ENCODE assay signal across 8 mouse cellular contexts in genomic region chr3:89421810-89422473, GRCm38 (mm10). TPM values are rescaled to one million over a fixed set of nuclear protein-coding genes. Genes with fewer than 3 reads are reported as not detected.
A peak's percentile ranks its signal among the peaks of the same experiment; 100 is the strongest.
DNase-seq lines count a peak whose midpoint lies in the region; ATAC-seq and TF ChIP-seq lines count a peak whose summit lies in the region.

No protein-coding gene starts in this region.

- WGBS in cerebellum, adult 2 months: 17% methylated on average over 22 of the region's 22 CpGs
- 3% methylated on average over 21 of the region's 22 CpGs for WGBS in heart, embryonic 10.5 days
- WGBS in limb, embryonic 11.5 days: 5% methylated on average over 21 of the region's 22 CpGs
- WGBS in midbrain, postnatal 0 days: 12% methylated on average over 22 of the region's 22 CpGs

- 0 out of 2 replicates have a peak, but pooled peaks cover 7% of the 10 kb centered on the region for H3K4me1 ChIP-seq in cerebellum, adult 2 months (ENCODE audit: control insufficient read depth, insufficient read depth, low read length)
- H3K4me1 ChIP-seq in ES-E14 (ENCODE audit: control insufficient read depth in 2 of 2, insufficient read depth in 2 of 2, low read length in 2 of 2, poor library complexity in 1 of 2): peaks cover 20 to 26% of the 10 kb centered on the region in 2 experiments
- H3K4me1 ChIP-seq in heart, embryonic 10.5 days: peaks cover 55% of the 10 kb centered on the region
- H3K4me1 ChIP-seq in limb, embryonic 11.5 days (ENCODE audit: control insufficient read depth, insufficient read depth, low read length): peaks cover 27% of the 10 kb centered on the region
- H3K4me1 ChIP-seq in midbrain, postnatal 0 days (ENCODE audit: insufficient read depth, low read length): no peaks in the 10 kb centered on the region

- TF ChIP-seq POLR2A in cerebellum, adult 2 months (IDR thresholded peaks at IDR 0.05; ENCODE audit: borderline replicate concordance, insufficient read depth, low read length): no peak

- peak overlapping the region; percentile 90 for H3K4me2 ChIP-seq in limb, embryonic 11.5 days (ENCODE audit: low read depth, severe bottlenecking)
- peak overlapping the region; percentile 60 for H3K4me2 ChIP-seq in midbrain, postnatal 0 days (ENCODE audit: low read depth, low read length, poor library complexity, severe bottlenecking)

- H3K9me3 ChIP-seq in ES-E14 (ENCODE audit: control insufficient read depth, insufficient read depth, low read depth, low read length): no peaks in the 10 kb centered on the region
- H3K9me3 ChIP-seq in heart, embryonic 10.5 days: no peaks in the 10 kb centered on the region
- H3K9me3 ChIP-seq in limb, embryonic 11.5 days (ENCODE audit: control insufficient read depth, low read length): no peaks in the 10 kb centered on the region
- no peaks in the 10 kb centered on the region for H3K9me3 ChIP-seq in midbrain, postnatal 0 days (ENCODE audit: low read length)

- TF ChIP-seq CTCF in cerebellum, adult 2 months (IDR thresholded peaks at IDR 0.05; ENCODE audit: borderline replicate concordance, insufficient read depth, low read depth, low read length): no peak
- TF ChIP-seq CTCF in midbrain, postnatal 0 days (IDR thresholded peaks at IDR 0.05): no peak

- H3K27ac ChIP-seq in cerebellum, adult 2 months (ENCODE audit: insufficient read depth, low read length): no peak overlapping the region
- H3K27ac ChIP-seq in ES-E14 (ENCODE audit: insufficient read depth, low read depth, low read length, poor library complexity, severe bottlenecking): peak overlapping the region; percentile 15; the same call in 1 of the 2 replicates
- H3K27ac ChIP-seq in heart, embryonic 10.5 days: peak overlapping the region; percentile 87
- H3K27ac ChIP-seq in limb, embryonic 11.5 days (replicated peaks; ENCODE audit: low read depth, low read length): peak overlapping the region; percentile 64; the same call in 1 of the 2 replicates
- no peak overlapping the region; the same call in 1 of the 2 replicates for H3K27ac ChIP-seq in midbrain, postnatal 0 days (ENCODE audit: low read depth, low read length)

- peaks cover 25% of the 10 kb centered on the region for H3K36me3 ChIP-seq in ES-E14 (ENCODE audit: control insufficient read depth, insufficient read depth, low read length, poor library complexity, severe bottlenecking)
- peaks cover 39% of the 10 kb centered on the region for H3K36me3 ChIP-seq in heart, embryonic 10.5 days
- H3K36me3 ChIP-seq in limb, embryonic 11.5 days (ENCODE audit: control insufficient read depth, insufficient read depth, low read length): peaks cover 3% of the 10 kb centered on the region; the same call in 1 of the 2 replicates
- no peaks in the 10 kb centered on the region; the same call in 1 of the 2 replicates for H3K36me3 ChIP-seq in midbrain, postnatal 0 days (ENCODE audit: insufficient read depth, low read length)

- no peak for ATAC-seq in limb, embryonic 11.5 days (ENCODE audit: insufficient number of reproducible peaks, low FRiP score, low TSS enrichment, low read depth)
- ATAC-seq in midbrain, postnatal 0 days (ENCODE audit: low FRiP score): no peak
- no peak for ATAC-seq in activated CD4-positive, CD25-positive, alpha-beta regulatory T cell, adult 4 months

- in situ Hi-C loops in ES-E14 (cut with MboI; ENCODE audit: low sequenced_read_pairs in 2 of 2, unreplicated experiment in 2 of 2): no loop called here

- H3K27me3 ChIP-seq in cerebellum, adult 2 months (ENCODE audit: control insufficient read depth, insufficient read depth, low read length): no peaks in the 10 kb centered on the region
- H3K27me3 ChIP-seq in heart, embryonic 10.5 days (ENCODE audit: insufficient read depth, poor library complexity, severe bottlenecking): no peaks in the 10 kb centered on the region
- H3K27me3 ChIP-seq in limb, embryonic 11.5 days (ENCODE audit: control insufficient read depth, insufficient read depth, low read length): no peaks in the 10 kb centered on the region
- H3K27me3 ChIP-seq in midbrain, postnatal 0 days (ENCODE audit: insufficient read depth, low read length): no peaks in the 10 kb centered on the region

- DNase-seq in cerebellum, adult 2 months: no peak
- no peak for DNase-seq in cerebellum, adult 9-11 months
- no peak for DNase-seq in ES-E14 (ENCODE audit: low read depth, low spot score)
- DNase-seq in heart, embryonic 10.5 days (ENCODE audit: low spot score): no peak
- DNase-seq in limb, embryonic 11.5 days (ENCODE audit: low spot score): peak; percentile 27
- DNase-seq in midbrain, postnatal 0 days (ENCODE audit: low spot score): peak; percentile 21
- DNase-seq in layer of hippocampus, adult 9-11 months: no peak

- H3K9ac ChIP-seq in ES-E14 (ENCODE audit: insufficient read depth, low read depth, low read length, poor library complexity, severe bottlenecking): peak overlapping the region; percentile 84
- peak overlapping the region; percentile 63 for H3K9ac ChIP-seq in limb, embryonic 11.5 days (ENCODE audit: low read length)
- peak overlapping the region; percentile 51 for H3K9ac ChIP-seq in midbrain, postnatal 0 days (replicated peaks; ENCODE audit: low read length, poor library complexity, severe bottlenecking)

- H3K4me3 ChIP-seq in cerebellum, adult 2 months (replicated peaks; ENCODE audit: insufficient read depth, low read depth, low read length): peak overlapping the region; percentile 37
- peak overlapping the region; percentile 65 to 80 for H3K4me3 ChIP-seq in ES-E14 (ENCODE audit: insufficient read depth in 1 of 2, low read depth in 1 of 2, low read length in 2 of 2, poor library complexity in 1 of 2, severe bottlenecking in 1 of 2)
- peak overlapping the region; percentile 64 for H3K4me3 ChIP-seq in heart, embryonic 10.5 days
- H3K4me3 ChIP-seq in limb, embryonic 11.5 days (ENCODE audit: low read depth, low read length): peak overlapping the region; percentile 42
- H3K4me3 ChIP-seq in midbrain, postnatal 0 days (ENCODE audit: low read depth, low read length): peak overlapping the region; percentile 35

TF ChIP-seq in ES-E14, 5 proteins besides CTCF, POLR2A, EP300 and RAD21:
- TF ChIP-seq CHD2 (IDR thresholded peaks at IDR 0.05; ENCODE audit: low read depth, low read length) (no peak), MAFK (IDR thresholded peaks at IDR 0.05; ENCODE audit: insufficient read depth, low read depth, low read length) (no peak), ZNF384 (IDR thresholded peaks at IDR 0.05; ENCODE audit: low read depth, low read length) (no peak), ZC3H11A (IDR thresholded peaks at IDR 0.05; ENCODE audit: borderline replicate concordance, low read depth, low read length) (no peak), HCFC1 (IDR thresholded peaks at IDR 0.05; ENCODE audit: borderline replicate concordance, insufficient read depth, low read length) (no peak)

RNA-seq across cellular contexts. Expression of gene Shc1, which starts 3.7 kb away (rescaled TPM):
- polyA plus RNA-seq in cerebellum, adult 2 months (2012; rRNA removed): 15.9 and 16.0 TPM in 2 replicates
- total RNA-seq in ES-E14 (2012; rRNA removed): 66.9 and 72.0 TPM in 2 replicates
- polyA plus RNA-seq in heart, embryonic 10.5 days (2016; fragmentation: Nextera tagmentation; extraction: Ambion mirVana): 72.2 and 79.5 TPM in 2 replicates
- 55.7 and 64.5 TPM in 2 replicates for polyA plus RNA-seq in limb, embryonic 11.5 days (2014; fragmentation: Nextera tagmentation; extraction: Ambion mirVana)
- 21.7 and 24.9 TPM in 2 replicates for total RNA-seq in midbrain, postnatal 0 days (2014; rRNA removed)
- polyA plus RNA-seq in midbrain, postnatal 0 days (2015; fragmentation: Nextera tagmentation; extraction: Ambion mirVana): 11.0 and 12.7 TPM in 2 replicates
- polyA plus RNA-seq in activated CD4-positive, CD25-positive, alpha-beta regulatory T cell, adult 4 months (2017; shearing (Covaris generic)): 10 to 100 TPM; 29.6 to 43.2 TPM

RNA-seq across cellular contexts. Expression of gene Cks1b, which starts 3.8 kb away (rescaled TPM):
- polyA plus RNA-seq in cerebellum, adult 2 months (2012; rRNA removed): 7.0 and 7.2 TPM in 2 replicates
- total RNA-seq in ES-E14 (2012; rRNA removed): 162 and 190 TPM in 2 replicates
- polyA plus RNA-seq in heart, embryonic 10.5 days (2016; fragmentation: Nextera tagmentation; extraction: Ambion mirVana): 465 and 589 TPM in 2 replicates
- 774 and 797 TPM in 2 replicates for polyA plus RNA-seq in limb, embryonic 11.5 days (2014; fragmentation: Nextera tagmentation; extraction: Ambion mirVana)
- total RNA-seq in midbrain, postnatal 0 days (2014; rRNA removed): 22.4 and 29.2 TPM in 2 replicates
- 68.6 and 69.6 TPM in 2 replicates for polyA plus RNA-seq in midbrain, postnatal 0 days (2015; fragmentation: Nextera tagmentation; extraction: Ambion mirVana)
- 10 to 100 TPM; 70.8 to 92.3 TPM for polyA plus RNA-seq in activated CD4-positive, CD25-positive, alpha-beta regulatory T cell, adult 4 months (2017; shearing (Covaris generic))

RNA-seq across cellular contexts. Expression of gene Pygo2, which starts 8.1 kb away (rescaled TPM):
- 38.7 and 39.3 TPM in 2 replicates for polyA plus RNA-seq in cerebellum, adult 2 months (2012; rRNA removed)
- 39.2 and 50.3 TPM in 2 replicates for total RNA-seq in ES-E14 (2012; rRNA removed)
- 28.2 and 35.9 TPM in 2 replicates for polyA plus RNA-seq in heart, embryonic 10.5 days (2016; fragmentation: Nextera tagmentation; extraction: Ambion mirVana)
- polyA plus RNA-seq in limb, embryonic 11.5 days (2014; fragmentation: Nextera tagmentation; extraction: Ambion mirVana): 64.3 and 65.5 TPM in 2 replicates
- 77.8 and 91.3 TPM in 2 replicates for total RNA-seq in midbrain, postnatal 0 days (2014; rRNA removed)
- polyA plus RNA-seq in midbrain, postnatal 0 days (2015; fragmentation: Nextera tagmentation; extraction: Ambion mirVana): 38.5 and 40.4 TPM in 2 replicates
- 1 to 10 TPM; 8.6 to 9.6 TPM for polyA plus RNA-seq in activated CD4-positive, CD25-positive, alpha-beta regulatory T cell, adult 4 months (2017; shearing (Covaris generic))

RNA-seq across cellular contexts. Expression of gene Flad1, which starts 10.3 kb away (rescaled TPM):
- polyA plus RNA-seq in cerebellum, adult 2 months (2012; rRNA removed): 50.1 and 54.0 TPM in 2 replicates
- total RNA-seq in ES-E14 (2012; rRNA removed): 20.3 and 20.9 TPM in 2 replicates
- 30.7 and 40.3 TPM in 2 replicates for polyA plus RNA-seq in heart, embryonic 10.5 days (2016; fragmentation: Nextera tagmentation; extraction: Ambion mirVana)
- polyA plus RNA-seq in limb, embryonic 11.5 days (2014; fragmentation: Nextera tagmentation; extraction: Ambion mirVana): 19.0 and 21.9 TPM in 2 replicates
- total RNA-seq in midbrain, postnatal 0 days (2014; rRNA removed): 32.0 and 34.1 TPM in 2 replicates
- polyA plus RNA-seq in midbrain, postnatal 0 days (2015; fragmentation: Nextera tagmentation; extraction: Ambion mirVana): 26.0 and 29.3 TPM in 2 replicates
- polyA plus RNA-seq in activated CD4-positive, CD25-positive, alpha-beta regulatory T cell, adult 4 months (2017; shearing (Covaris generic)): 10 to 100 TPM; 37.7 to 45.7 TPM

RNA-seq across cellular contexts. Expression of gene Pbxip1, which starts 14.6 kb away (rescaled TPM):
- 26.5 and 30.5 TPM in 2 replicates for polyA plus RNA-seq in cerebellum, adult 2 months (2012; rRNA removed)
- total RNA-seq in ES-E14 (2012; rRNA removed): 19.3 and 20.8 TPM in 2 replicates
- polyA plus RNA-seq in heart, embryonic 10.5 days (2016; fragmentation: Nextera tagmentation; extraction: Ambion mirVana): 46.5 and 68.4 TPM in 2 replicates
- 10.3 and 11.5 TPM in 2 replicates for polyA plus RNA-seq in limb, embryonic 11.5 days (2014; fragmentation: Nextera tagmentation; extraction: Ambion mirVana)
- total RNA-seq in midbrain, postnatal 0 days (2014; rRNA removed): 18.5 and 21.3 TPM in 2 replicates
- polyA plus RNA-seq in midbrain, postnatal 0 days (2015; fragmentation: Nextera tagmentation; extraction: Ambion mirVana): 18.8 and 21.8 TPM in 2 replicates
- 10 to 100 TPM; 35.6 to 47.3 TPM for polyA plus RNA-seq in activated CD4-positive, CD25-positive, alpha-beta regulatory T cell, adult 4 months (2017; shearing (Covaris generic))

Comparison
In these comparisons a context has a peak if more than half of its experiments do, and no peak if none do; other contexts are left out.
1. DNase-seq: peak in limb, embryonic 11.5 days (single experiment) and midbrain, postnatal 0 days (single experiment); none in cerebellum, adult 2 months (0 of 2), cerebellum, adult 9-11 months (single experiment), ES-E14 (single experiment), heart, embryonic 10.5 days (single experiment) and layer of hippocampus, adult 9-11 months (single experiment).
2. H3K27ac ChIP-seq: peak in ES-E14 (single experiment), heart, embryonic 10.5 days (single experiment) and limb, embryonic 11.5 days (single experiment); none in cerebellum, adult 2 months (single experiment) and midbrain, postnatal 0 days (single experiment).
3. Peak in every context shown above with its lines, with median percentiles within 50 percentile points of each other: H3K4me3 ChIP-seq and H3K9ac ChIP-seq.